Mouse (Mus musculus) ES-Bruce4 (cell line): ENCODE measurements around the gene Prrx1. TPM values are rescaled to one million over a fixed set of nuclear protein-coding genes. Genes with fewer than 3 reads are reported as not detected.

ENCODE experiments used
- H3K27ac ChIP-seq: 2 replicates; pipeline ENCODE4 v1.5.1; 2012; ENCODE audit warnings: low read length, inconsistent platforms; ENCODE audit not compliant: insufficient read depth
- H3K27me3 ChIP-seq: 2 replicates; pipeline ENCODE4 v1.6.1; 2012; ENCODE audit warnings: mild to moderate bottlenecking, low read length, inconsistent platforms; ENCODE audit not compliant: control insufficient read depth, poor library complexity, insufficient read depth, severe bottlenecking
- H3K36me3 ChIP-seq: 2 replicates; pipeline ENCODE4 v1.6.1; 2012; ENCODE audit warnings: inconsistent platforms, mild to moderate bottlenecking, low read length, moderate library complexity; ENCODE audit not compliant: control insufficient read depth, poor library complexity, insufficient read depth, severe bottlenecking
- H3K4me1 ChIP-seq: one replicate; pipeline ENCODE4 v1.8.1; 2011; ENCODE audit warnings: low read length; ENCODE audit not compliant: control insufficient read depth, insufficient read depth
- H3K4me3 ChIP-seq: 2 replicates; pipeline ENCODE4 v1.5.1; 2011; ENCODE audit warnings: low read depth, mild to moderate bottlenecking, low read length
- H3K9ac ChIP-seq: 2 replicates; pipeline ENCODE4 v1.6.1; 2012; ENCODE audit warnings: low read depth, mild to moderate bottlenecking, inconsistent platforms; ENCODE audit not compliant: poor library complexity, severe bottlenecking
- H3K9me3 ChIP-seq: replicated peaks from 2 replicates; pipeline ENCODE4 v1.6.1; 2012; ENCODE audit warnings: mild to moderate bottlenecking, low read length, inconsistent platforms; ENCODE audit not compliant: control insufficient read depth, poor library complexity, insufficient read depth, severe bottlenecking
- CTCF ChIP-seq: IDR thresholded peaks from one replicate; pipeline ENCODE4 v1.8.1; 2011; ENCODE audit warnings: low read depth, low read length
- EP300 ChIP-seq: IDR thresholded peaks from 2 replicates; pipeline ENCODE4 v1.6.1; 2011; ENCODE audit warnings: low read depth, low read length; ENCODE audit not compliant: insufficient read depth
- POLR2A ChIP-seq: IDR thresholded peaks from one replicate; pipeline ENCODE4 v1.8.1; 2011; ENCODE audit warnings: low read length; ENCODE audit not compliant: insufficient read depth
- polyA plus RNA-seq: library from polyadenylated mRNA; stranded (reverse); fragments of >200 nt; gene quantifications from 2 replicates; pipeline ENCODE4 v1.2.4, GENCODE M21; 2011; ENCODE audit warnings: low read depth; ENCODE audit not compliant: missing spikeins, insufficient read depth, insufficient read length

The Prrx1 gene
- polyA plus RNA-seq, 1 experiment: 3.2 TPM

DNA sequence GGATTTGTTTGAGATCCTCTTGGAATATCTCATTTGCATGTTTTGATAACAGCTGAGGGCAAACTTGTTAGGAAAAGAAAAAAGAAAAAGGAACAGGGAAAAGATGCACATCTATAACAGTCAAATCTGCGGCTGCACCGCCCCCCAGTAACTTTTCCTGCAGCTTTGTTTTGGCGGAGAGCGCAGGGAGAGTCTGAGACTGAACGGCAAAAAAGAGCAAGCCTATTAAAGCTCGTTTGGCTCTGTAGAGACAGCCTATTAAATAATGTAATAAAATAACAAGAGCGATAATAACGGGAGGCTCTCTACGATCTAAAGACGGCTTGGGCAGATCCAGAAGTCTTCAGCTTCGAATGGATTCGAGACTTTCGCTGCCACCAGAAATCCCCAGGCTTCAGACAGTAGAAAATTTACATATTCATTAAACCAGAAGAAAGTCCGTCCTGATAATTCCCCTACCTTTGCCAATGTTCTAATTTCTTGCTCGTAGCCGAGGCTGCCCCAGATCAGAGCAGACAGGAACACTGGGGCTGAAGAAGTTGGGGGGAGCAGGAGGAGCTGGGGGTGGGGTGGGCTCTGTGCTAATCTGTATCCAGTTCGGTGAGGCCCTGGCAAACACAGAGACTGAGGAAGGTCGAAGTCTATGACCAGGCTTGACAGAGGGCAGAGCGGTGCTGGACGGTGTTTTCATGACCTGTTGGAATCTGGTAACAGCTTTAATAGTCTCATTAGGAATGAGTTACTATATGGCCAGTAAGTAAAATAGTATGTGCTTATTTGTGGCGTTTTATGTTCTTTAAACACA lies 613 bp upstream of the Prrx1 start:
- no peak for TF ChIP-seq EP300
- no peak for TF ChIP-seq POLR2A
- no peak for TF ChIP-seq CTCF
- peaks cover 47% of the 10 kb centered on the region for H3K27me3 ChIP-seq
- no peak overlapping the region for H3K9ac ChIP-seq
- no peak overlapping the region for H3K27ac ChIP-seq
- no peaks in the 10 kb centered on the region for H3K36me3 ChIP-seq
- no peaks in the 10 kb centered on the region for H3K9me3 ChIP-seq
- no peaks in the 10 kb centered on the region for H3K4me1 ChIP-seq
- no peak overlapping the region for H3K4me3 ChIP-seq

DNA sequence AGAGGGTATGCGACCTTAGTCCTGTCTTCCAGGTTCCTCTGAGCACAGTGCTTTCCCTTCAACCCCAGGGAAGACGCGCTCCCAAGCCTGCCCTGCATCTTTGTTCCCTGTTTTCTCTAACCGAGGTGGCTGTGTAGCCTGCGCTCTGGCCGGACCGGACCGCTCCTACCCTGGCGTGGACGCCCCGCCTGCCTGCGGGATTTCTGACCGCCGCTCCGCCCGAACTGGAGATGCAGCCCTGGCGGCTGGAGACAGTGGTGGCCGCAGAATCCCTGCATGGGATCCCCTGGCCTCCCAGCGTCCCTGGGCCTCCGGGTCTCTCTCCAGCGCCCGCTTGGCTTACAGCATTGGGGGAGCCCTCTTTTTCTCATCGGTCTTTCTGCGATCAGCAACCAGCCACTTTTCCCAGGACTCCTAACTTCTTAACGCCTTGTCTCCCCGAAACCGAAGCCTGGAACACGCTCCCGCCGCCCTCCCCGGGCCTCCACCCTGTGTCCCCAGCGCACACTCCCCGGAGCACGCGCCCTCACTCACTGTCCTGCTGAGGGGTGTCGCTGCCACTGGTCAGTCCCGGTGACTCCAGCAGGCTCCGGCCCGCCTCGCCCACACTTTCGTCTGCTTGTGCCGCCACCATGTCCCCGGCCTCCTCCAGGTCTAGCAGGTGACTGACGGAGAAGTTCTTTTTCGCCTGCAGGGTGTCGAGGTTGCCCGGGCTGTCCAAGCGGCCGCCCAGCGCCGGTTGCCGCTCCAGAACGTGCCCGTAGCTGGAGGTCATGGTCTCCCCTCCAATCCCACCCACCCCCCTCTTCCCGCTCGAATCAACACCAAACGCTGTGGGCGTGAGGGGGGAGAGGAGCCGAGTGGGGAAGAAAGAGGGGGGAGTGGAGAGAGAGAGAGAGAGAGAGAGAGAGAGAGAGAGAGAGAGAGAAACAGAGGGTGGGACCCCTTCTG lies 1.4 kb downstream of the Prrx1 start:
- Histone ChIP-seq H3K36me3 (no peaks in the 10 kb centered on the region), H3K27me3 (peaks cover 49% of the 10 kb centered on the region), H3K27ac (no peak overlapping the region), H3K9ac (peak overlapping the region; percentile 18; the same call in 1 of the 2 replicates), H3K9me3 (no peaks in the 10 kb centered on the region), H3K4me1 (no peaks in the 10 kb centered on the region), H3K4me3 (peak overlapping the region; percentile 48)
- TF ChIP-seq CTCF (no peak), EP300 (no peak), POLR2A (no peak)

GRCm38 (mm10) chr1:163311006-163311836 lies 2.3 kb downstream of the Prrx1 start:
- H3K4me3 ChIP-seq: peak overlapping the region; percentile 48
- H3K9me3 ChIP-seq: no peaks in the 10 kb centered on the region
- peaks cover 47% of the 10 kb centered on the region for H3K27me3 ChIP-seq
- H3K36me3 ChIP-seq: no peaks in the 10 kb centered on the region
- H3K27ac ChIP-seq: no peak overlapping the region
- no peak overlapping the region for H3K9ac ChIP-seq
- TF ChIP-seq POLR2A: no peak
- TF ChIP-seq EP300: no peak
- H3K4me1 ChIP-seq: no peaks in the 10 kb centered on the region

DNA sequence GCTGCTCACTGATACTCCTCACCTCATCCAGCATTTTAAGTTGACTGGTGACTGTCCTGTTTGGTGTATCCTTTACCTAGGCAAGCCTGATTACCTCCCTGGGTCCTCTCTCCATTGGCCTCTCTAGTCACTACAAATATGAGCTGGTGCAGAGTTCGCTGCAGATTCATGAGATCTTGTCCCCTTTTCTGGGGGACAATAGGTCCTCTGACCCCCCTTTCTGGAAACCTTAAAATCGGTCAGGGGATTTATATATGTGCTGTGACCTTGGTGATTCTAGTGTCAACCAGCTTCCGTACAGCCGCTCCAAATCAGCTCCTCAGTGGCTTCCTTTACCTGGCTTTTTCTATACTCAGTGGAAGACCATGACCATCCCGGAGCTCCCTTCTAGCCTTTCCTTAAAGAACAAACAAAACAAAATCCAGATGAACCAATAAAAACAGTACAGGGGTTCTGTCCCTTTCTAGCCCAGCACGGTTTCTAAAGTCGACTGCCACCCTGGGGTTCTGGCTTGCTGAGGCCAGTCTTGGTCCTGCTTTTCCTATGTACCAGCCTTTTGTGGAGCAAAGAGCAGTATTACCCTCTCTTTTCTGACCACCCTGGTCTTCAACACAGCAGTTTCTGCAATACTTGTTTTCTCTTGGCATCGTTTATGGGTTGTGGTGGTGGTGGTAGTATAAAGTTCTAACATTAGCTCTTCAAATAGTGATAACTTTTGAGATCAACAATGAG lies 3.3 kb downstream of the Prrx1 start:
- Histone ChIP-seq H3K4me1 (no peaks in the 10 kb centered on the region), H3K9me3 (no peaks in the 10 kb centered on the region), H3K27me3 (peaks cover 40% of the 10 kb centered on the region), H3K27ac (no peak overlapping the region), H3K36me3 (no peaks in the 10 kb centered on the region), H3K9ac (no peak overlapping the region), H3K4me3 (no peak overlapping the region)
- no peak for TF ChIP-seq EP300
- TF ChIP-seq POLR2A: no peak
- no peak for TF ChIP-seq CTCF

GRCm38 (mm10) chr1:163309466-163309865 lies 4.0 kb downstream of the Prrx1 start:
- Histone ChIP-seq H3K4me3 (no peak overlapping the region), H3K27me3 (peaks cover 40% of the 10 kb centered on the region), H3K9ac (no peak overlapping the region), H3K36me3 (no peaks in the 10 kb centered on the region), H3K27ac (no peak overlapping the region), H3K9me3 (no peaks in the 10 kb centered on the region), H3K4me1 (no peaks in the 10 kb centered on the region)
- TF ChIP-seq EP300 (no peak), CTCF (no peak), POLR2A (no peak)
